Mouse (Mus musculus) cerebellum, postnatal 4 days (tissue): ENCODE data around the gene Phldb2.

Experiments
- DNase-seq, 2 experiments: peaks; one replicate each; pipeline ENCODE4 v3.0.0; 2022; ENCODE audit warnings: low spot score in 2 of 2, mixed read lengths in 1 of 2

The Phldb2 gene

GRCm38 (mm10) chr16:45952035-45952434 lies 1.4 kb downstream of the Phldb2 start:
- DNase-seq = no peak

DNA sequence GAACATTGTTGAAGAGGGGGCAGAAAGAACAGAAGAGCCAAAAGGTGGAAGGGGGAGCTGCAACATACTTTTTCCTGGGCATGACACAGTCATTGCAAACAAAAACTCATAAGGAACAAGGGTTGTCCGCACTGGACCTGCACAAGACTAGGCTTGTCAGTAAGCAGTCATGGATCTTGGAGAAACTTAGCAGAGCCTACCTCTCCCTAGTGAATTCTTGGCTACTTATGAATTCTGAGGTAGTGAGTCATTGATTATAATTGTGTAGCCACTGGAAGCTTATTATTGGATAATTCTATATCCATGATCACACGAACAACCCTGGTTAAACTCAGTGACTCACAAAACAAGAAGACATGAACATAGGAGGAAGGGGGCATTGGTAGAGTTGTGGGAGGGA lies 7.1 kb downstream of the Phldb2 start:
- DNase-seq = no peak

- no peak for DNase-seq
These were observed 7.7 kb downstream of the Phldb2 start for GRCm38 (mm10) chr16:45945649-45946048.

DNA sequence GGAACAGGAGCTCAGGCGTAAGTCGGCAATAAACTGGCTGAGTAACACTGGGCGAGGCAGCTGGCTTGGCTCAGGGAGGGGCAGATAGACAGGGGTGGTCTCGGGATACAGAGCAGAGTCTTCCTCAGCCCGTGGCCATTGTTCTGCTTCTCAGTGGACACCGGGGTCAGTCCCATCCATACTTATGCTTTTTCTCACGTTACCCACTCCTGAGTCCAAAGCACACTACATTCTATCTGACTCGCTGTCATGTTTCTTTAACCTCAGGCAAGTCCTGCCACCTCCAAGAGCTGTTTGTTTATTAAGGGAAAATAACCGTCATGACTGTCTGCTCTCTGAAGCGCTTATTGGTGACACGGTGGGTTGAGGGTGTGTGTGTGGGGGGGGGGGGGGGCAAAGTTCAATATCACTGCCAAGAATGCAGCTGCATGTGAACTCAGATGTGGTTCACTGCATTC lies 8.2 kb downstream of the Phldb2 start:
- DNase-seq = no peak

DNA sequence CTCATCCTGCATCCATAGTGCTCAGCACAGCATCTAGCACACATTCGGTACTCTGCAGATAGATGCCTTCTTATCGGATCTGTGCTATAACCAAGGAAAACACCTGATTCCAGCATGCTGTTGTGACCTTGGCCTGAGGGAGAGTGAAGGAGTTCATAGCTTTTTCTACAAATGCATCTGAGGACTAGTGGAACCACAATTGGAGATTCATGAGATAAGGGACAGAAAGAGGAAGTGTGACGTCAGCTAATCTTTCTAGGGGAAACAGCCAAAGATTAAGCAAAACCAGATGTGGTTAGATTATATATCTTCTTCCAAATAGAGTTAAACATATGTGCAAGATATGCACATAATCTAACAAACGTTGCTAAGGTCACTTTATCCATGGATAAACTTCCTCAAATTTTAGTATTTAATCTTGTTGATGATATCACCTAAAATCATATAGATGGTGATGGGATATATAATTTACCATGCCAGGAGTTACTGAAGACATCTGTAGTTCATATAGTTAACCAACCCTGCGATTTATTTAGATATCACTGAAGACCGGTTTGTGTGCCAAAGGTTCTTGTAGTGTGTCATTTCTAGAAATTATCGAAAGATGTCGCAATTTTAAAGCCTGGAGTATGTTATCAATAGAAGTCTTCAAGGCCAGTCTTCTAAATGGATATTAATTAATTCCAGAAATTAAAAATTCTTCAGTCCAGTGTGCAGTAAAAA lies 11.1 kb downstream of the Phldb2 start:
- no peak for DNase-seq

GRCm38 (mm10) chr16:45940701-45941100 lies 12.7 kb downstream of the Phldb2 start:
- no peak for DNase-seq

DNA sequence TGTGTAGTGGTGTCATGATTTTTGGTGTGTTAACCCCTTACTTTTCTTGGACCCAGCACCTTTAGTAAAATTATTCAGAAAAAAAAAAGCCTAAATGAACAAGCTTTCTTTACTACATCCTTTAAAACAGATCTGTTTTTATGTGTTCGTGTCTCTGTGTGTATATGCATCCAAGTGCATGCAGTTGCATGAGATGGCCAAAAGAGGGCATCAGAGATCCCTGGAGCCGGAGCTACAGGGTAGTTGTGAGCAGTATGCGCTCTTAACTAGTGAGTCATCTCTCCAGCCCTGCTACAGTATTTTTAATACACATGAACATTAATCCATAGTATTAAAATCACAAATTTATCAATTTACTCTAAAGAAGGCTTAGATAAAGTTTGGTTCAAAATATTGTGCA lies 14.0 kb downstream of the Phldb2 start:
- DNase-seq = no peak

GRCm38 (mm10) chr16:45937381-45937780 lies 16.0 kb downstream of the Phldb2 start:
- no peak for DNase-seq

DNA sequence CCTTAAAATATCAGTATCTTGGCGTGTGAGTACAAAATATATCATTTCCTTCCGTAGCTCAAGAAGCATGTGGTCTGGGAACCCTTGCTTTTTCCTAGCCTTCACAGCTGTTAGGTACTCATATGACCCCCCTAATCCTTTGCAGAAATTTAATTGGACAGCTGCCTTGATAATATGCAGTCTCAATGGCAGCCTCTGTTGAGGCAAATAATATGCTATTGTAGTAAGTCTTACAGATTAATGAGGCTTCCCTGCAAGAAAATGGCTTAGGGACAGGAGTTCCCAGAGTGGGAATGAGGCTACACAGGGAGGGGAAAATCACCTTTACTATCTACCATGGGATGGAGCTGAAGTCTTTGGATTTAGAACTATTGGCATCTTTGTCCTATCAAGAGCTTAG lies 16.9 kb downstream of the Phldb2 start:
- no peak for DNase-seq

DNA sequence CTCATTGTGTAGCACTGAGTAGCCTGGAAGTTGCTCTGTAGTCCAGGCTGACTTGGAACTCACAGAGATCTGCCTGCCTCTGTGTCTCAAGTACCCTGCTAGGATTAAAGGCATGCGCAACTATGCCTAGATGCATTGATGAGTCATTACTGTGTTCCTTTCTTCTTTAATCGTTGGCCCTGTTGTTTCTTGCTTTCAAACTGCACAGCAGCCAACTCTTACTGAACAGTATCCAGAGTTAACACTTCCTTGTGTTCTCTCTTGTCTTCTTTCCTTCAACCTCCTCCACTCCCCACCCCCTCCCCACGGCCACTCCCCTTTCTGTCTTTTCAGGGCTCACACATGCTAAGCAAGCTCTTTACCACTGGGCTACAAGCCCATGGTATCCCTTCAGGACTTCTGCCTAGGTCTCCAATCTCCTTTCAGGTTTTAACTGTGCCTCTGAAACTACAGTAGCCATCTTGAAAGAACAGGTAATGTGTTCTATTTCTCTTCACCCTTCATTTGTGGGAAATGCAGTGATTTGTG lies 17.4 kb downstream of the Phldb2 start:
- no peak for DNase-seq

- no peak for DNase-seq
These were observed 18.5 kb downstream of the Phldb2 start for GRCm38 (mm10) chr16:45934721-45935407.

DNA sequence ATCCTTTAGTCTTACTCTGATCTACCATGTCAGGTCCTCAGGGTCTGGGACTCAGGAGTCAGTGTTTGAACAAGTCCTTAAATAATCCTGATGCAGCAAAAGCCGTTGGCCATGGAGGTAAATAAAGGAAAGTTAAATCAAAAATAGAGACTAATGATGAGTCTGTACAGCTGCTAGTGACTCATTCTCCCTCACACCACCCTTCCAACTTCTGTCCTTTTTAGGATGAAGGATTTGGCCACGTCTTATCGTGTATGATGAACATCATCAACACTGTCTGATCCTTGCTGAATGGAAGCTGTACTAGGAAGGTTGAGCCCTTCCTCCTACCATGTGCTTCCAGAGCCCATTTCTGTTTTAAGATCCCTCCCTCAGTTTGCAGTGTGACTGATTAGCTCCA lies 23.1 kb downstream of the Phldb2 start:
- no peak for DNase-seq

DNA sequence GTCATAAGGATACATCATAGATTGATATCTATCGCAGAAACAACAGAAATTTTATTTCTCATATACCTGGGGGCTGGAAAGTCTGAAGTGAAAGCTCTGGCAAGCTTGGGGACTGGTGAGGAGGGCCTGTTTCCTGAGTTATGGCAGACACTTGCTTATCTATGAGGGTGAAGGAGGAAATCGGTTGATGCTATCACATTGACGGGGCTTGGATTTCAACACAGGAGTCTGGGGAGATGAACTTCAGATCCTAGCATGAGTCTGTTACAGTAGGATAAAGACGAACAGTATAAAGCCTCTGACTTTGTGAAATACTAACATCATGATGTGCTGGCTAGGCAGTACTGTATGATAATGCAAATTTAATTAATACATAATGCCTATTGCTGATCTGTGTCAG lies 25.3 kb downstream of the Phldb2 start:
- no peak for DNase-seq

GRCm38 (mm10) chr16:45927601-45928000 lies 25.8 kb downstream of the Phldb2 start:
- DNase-seq = no peak

GRCm38 (mm10) chr16:45926875-45927274 lies 26.5 kb downstream of the Phldb2 start:
- no peak for DNase-seq

DNA sequence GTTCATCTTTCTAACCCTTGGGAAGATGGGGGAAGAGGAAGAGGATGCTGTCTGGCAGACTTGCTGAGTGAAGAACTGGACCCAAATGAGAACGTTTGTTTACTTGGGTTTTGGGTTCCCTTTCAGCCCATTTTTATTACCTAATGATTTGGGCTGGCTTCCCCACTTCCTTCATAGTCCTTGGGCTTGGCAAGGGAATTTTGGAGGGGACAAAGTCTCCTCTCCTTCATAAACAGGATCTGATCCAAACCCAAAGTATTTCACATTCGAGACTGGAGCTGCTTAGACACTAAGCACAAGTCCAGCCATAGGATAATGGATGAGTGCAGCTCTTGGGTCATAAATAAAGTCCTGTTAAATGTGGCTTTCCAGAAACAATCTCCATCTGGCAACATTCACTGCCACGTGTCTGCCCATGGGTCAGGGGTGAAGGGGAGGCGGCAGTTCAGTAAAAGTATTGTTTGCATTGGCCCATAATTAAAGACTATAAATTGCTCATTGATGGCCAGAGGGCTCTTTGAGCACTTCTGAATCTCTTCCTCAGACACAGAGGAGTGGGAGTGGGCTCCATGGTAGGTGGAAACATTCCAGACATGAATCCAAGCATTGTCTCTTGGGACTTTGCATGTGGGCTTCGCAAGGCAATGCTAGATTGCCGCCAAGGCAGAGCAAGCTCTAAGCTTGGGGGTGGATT lies 29.5 kb downstream of the Phldb2 start:
- DNase-seq = no peak

DNA sequence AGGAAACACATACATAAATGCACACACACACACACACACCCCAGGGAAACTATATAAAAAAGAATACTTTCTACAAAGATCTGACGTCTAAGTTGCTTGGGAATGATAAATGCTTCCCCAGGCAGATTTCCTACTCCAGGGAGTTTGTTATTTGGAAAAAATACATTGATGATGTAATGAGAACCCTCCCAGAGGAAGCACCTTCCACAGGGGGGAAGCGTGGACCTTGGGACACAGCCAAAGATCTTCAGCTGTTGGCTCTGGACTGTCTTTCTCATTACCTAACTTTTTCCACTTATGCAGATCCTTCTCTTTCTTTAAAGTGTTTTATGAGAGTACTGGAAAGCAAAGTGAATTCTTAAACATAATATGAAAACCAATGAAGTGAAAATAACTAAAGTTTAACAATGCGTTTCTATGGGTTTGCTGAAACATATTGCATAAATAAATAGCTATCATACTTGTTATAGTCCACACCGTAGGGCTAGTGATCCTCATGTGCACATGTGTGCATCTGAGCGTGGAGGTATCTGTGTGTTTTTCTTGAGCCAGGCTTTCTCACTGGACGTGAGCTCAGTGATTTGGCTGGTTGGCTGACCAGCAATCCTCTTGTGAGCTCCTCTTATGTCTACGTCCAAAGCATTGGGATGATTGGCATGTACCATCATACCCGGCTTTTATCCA lies 30.7 kb downstream of the Phldb2 start:
- no peak for DNase-seq

DNA sequence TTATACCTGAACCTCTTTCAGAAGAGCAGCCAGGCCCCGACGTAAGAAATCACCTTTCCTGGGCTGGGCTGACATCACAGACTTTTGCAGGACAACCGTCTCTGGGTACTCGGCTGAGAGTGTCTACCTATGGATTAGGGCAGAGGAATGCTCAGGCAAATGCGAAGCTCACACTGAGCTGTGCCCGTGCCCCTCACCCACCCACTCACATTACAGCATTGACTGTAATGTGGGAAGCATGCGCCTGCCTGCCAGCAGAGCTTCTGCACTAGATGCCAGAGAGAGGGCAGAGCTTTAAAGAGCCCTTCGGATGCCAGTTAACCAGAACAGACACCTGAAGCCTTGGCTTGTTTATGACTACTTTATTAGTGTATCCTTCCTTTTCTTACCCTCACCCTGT lies 33.8 kb downstream of the Phldb2 start:
- DNase-seq = no peak

DNA sequence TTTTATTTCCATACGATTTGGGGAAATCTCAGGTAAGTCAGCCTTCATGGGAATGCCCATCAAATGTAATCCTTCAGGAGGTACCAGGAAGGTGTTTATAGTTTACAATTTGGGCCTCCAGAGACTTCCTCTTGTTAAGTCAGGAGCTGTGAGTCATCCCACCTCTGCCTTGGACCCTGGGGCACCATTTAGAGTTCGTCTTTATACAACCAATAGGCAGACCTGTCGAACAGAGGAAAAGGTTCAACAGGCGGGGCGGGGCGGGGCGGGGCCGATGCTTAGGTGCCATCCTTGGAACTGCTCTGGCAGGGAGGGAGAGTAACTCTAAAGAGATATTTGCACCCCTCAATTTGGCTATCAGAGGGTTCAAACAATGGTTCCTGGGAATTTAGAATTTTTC lies 49.8 kb downstream of the Phldb2 start:
- no peak for DNase-seq

DNA sequence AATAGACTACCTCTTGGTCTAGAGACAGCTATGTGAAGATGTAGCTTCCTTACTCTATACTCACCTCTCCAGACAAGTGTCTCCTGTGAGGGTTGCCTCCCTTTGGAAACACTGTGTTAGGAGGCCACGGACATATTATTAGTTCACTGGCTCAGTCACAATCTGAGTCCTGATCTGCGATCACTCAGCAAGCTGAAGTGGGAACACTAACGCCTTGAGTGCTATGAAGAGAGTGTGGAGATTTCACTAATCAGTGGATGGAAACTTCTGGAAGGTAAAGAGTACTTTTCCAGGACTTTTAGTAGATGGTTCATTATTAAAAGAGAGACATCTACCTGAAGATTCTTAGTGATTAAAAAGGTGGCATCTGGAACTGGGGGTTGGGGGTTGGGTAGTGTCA lies 54.9 kb downstream of the Phldb2 start:
- DNase-seq = no peak

- no peak for DNase-seq
These were observed 56.8 kb downstream of the Phldb2 start for GRCm38 (mm10) chr16:45896587-45896986.

DNA sequence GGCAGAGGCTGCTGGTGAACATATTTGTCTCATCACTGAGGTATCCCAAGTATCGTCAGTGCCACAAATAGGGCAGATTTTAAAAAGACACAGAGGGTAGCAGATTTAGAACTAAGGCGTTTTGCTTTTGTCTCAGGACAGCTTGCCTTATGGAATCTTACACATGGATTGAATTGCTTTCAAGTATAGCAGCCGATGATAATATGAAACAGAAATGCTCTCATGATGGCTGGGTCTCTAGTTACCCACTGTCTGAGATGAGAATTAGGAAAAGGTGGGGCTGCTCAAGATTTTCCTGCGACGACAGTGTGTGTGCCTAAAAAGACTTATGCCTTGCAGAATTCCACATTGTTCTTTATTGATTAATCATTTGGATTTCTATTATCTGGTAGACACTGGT lies 58.4 kb downstream of the Phldb2 start:
- DNase-seq = no peak
